Mouse (Mus musculus) lung, postnatal 0 days (tissue): Measurements from ENCODE around the gene Caprin1.

Experiments used
- CTCF ChIP-seq: IDR thresholded peaks from 2 replicates; pipeline ENCODE4 v1.5.1; 2016; ENCODE audit warnings: antibody characterized with exemption, mild to moderate bottlenecking
- EP300 ChIP-seq: IDR thresholded peaks from 2 replicates; pipeline ENCODE4 v1.6.1; 2016; ENCODE audit warnings: antibody characterized with exemption, mild to moderate bottlenecking, control low read depth

- TF ChIP-seq CTCF (no peak), EP300 (no peak)
These were observed 69.4 kb downstream of the Caprin1 start for GRCm38 (mm10) chr2:103728027-103728540.
